Mouse (Mus musculus) testis, postnatal 10 days (tissue): ENCODE measurements around the gene Plcb4.
A peak's percentile ranks its signal among the peaks of the same experiment; 100 is the strongest.
"Not testable (repeated sequence)": the region's sequence is repeated elsewhere in the genome, so short reads cannot be mapped to it uniquely, and the experiment has no call there.

Experiments used
- DNase-seq: peaks from one replicate; pipeline ENCODE4 v3.0.0; 2021; ENCODE audit warnings: low spot score

Plcb4 gene

GRCm38 (mm10) chr2:135891686-135892085 is 232.9 kb downstream of the Plcb4 start:
- DNase-seq = no peak

GRCm38 (mm10) chr2:135894582-135894981 is 235.8 kb downstream of the Plcb4 start:
- no peak for DNase-seq

GRCm38 (mm10) chr2:135898025-135898424 is 239.2 kb downstream of the Plcb4 start:
- DNase-seq = no peak

- not testable (repeated sequence) for DNase-seq
Measured at GRCm38 (mm10) chr2:135899931-135900330, 241.1 kb downstream of the Plcb4 start.

GRCm38 (mm10) chr2:135901015-135901414 is 242.2 kb downstream of the Plcb4 start:
- DNase-seq = no peak

GRCm38 (mm10) chr2:135904262-135904661 is 245.5 kb downstream of the Plcb4 start:
- DNase-seq = no peak

- DNase-seq = no peak
Measured at GRCm38 (mm10) chr2:135904791-135905190, 246.0 kb downstream of the Plcb4 start.

GRCm38 (mm10) chr2:135914343-135915261 is 255.8 kb downstream of the Plcb4 start:
- DNase-seq = no peak

GRCm38 (mm10) chr2:135915928-135916327 is 257.1 kb downstream of the Plcb4 start:
- no peak for DNase-seq

GRCm38 (mm10) chr2:135917000-135917399 is 258.2 kb downstream of the Plcb4 start:
- DNase-seq = no peak

GRCm38 (mm10) chr2:135918116-135918515 is 259.3 kb downstream of the Plcb4 start:
- DNase-seq = no peak

GRCm38 (mm10) chr2:135919641-135920040 is 260.8 kb downstream of the Plcb4 start:
- no peak for DNase-seq

- peak; percentile 67 for DNase-seq
Measured at GRCm38 (mm10) chr2:135926660-135927343, 268.0 kb downstream of the Plcb4 start.

GRCm38 (mm10) chr2:135929021-135929720 is 270.4 kb downstream of the Plcb4 start:
- DNase-seq = peak; percentile 16

GRCm38 (mm10) chr2:135930696-135931095 is 271.9 kb downstream of the Plcb4 start:
- DNase-seq = peak; percentile 11

- peak; percentile 17 for DNase-seq
Measured at GRCm38 (mm10) chr2:135932569-135932968, 273.8 kb downstream of the Plcb4 start.

- no peak for DNase-seq
Measured at GRCm38 (mm10) chr2:135936376-135936775, 277.6 kb downstream of the Plcb4 start.

GRCm38 (mm10) chr2:135937646-135938045 is 278.8 kb downstream of the Plcb4 start:
- no peak for DNase-seq

GRCm38 (mm10) chr2:135939933-135940332 is 281.1 kb downstream of the Plcb4 start:
- DNase-seq = no peak

GRCm38 (mm10) chr2:135947839-135948238 is 289.0 kb downstream of the Plcb4 start:
- no peak for DNase-seq

GRCm38 (mm10) chr2:135954760-135955548 is 296.1 kb downstream of the Plcb4 start:
- no peak for DNase-seq

- DNase-seq = no peak
Measured at GRCm38 (mm10) chr2:135955796-135956195, 297.0 kb downstream of the Plcb4 start.
